Mouse (Mus musculus): ENCODE results near the gene Camk1g.

- TF ChIP-seq CTCF (IDR thresholded peaks at IDR 0.05; ENCODE audit: extremely low read depth, insufficient read depth, low read length): peak; percentile 96
- TF ChIP-seq POLR2A (IDR thresholded peaks at IDR 0.05; ENCODE audit: extremely low read depth, insufficient read depth, low read length): no peak
Measured at GRCm38 (mm10) chr1:193376478-193377134, 6.5 kb upstream of the Camk1g start.

All from cortical plate, adult 2 months (tissue).